Mouse (Mus musculus): ENCODE measurements around the gene Senp8.

The Senp8 gene

GRCm38 (mm10) chr9:59716275-59716898, 34.1 kb downstream of the Senp8 start:
- DNase-seq (ENCODE audit: low read depth, low spot score) = no peak

DNA sequence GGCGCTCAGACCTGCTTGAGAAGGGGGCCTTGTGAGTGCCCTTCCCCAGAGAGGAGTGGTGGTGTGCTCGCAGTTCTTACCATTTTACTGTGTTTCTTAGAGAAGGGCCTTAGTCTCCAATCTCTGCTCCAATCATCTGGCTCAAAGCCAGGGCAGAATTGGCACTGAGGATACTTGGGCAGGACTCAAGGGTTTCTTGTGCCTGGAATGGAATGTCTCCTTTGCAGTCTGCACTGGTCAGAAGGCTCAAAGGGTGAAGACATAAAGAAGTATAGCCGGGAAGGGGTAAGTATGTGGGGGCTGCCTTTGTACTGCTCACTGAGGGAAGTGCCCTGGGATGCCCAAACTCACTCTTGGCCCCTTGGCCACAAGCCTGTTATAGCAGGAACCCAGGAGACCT, 41.3 kb downstream of the Senp8 start:
- no peak for DNase-seq (ENCODE audit: low read depth, low spot score)

DNA sequence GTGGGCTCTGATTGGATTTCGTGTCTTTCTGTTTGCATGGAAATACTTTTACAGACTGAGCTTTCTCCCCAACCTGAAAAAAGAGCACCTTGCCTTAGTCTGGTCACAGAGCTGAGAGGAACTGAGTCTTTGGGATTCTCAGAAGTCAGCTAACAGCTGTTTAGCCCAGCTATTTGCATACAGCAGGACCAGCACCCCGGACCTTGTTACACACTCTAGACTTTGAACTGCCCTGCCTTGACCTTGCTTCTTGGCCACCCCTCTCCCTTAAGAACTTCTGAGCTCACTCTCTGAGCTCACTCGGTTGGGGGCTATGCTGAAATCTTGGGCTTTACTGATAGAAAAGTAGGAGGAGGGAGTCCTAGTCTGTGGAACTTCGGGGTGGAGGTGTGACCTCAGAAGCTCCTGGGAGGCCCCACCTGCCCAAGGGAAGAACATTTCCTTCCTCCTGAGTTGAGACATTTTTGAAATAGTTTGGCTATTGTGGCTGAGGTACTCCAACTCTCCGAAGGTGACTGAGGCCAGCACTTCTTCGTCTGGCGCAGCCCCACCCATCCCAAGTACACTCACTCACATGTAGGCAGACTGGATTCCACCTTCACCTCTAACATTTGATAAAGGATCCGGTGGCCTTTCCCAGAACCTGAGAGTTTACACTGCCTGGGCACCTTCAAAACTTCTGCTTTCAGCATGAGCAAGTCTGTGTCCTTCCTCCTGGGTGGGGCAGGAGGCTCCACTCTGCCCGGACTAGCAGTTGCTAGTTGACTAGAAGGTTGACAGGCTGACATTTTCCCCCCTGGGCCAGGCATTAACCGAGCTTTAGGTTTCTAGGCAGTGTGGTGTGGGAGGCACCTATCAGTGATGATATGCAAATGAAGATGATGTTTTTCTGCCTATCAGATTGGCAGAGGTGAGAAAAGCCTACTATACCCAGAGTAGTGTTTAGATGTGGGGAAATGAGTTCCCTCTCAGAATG, 43.4 kb downstream of the Senp8 start:
- no peak for DNase-seq (ENCODE audit: low read depth, low spot score)

GRCm38 (mm10) chr9:59703099-59703498, 47.4 kb downstream of the Senp8 start:
- DNase-seq (ENCODE audit: low read depth, low spot score) = no peak

DNA sequence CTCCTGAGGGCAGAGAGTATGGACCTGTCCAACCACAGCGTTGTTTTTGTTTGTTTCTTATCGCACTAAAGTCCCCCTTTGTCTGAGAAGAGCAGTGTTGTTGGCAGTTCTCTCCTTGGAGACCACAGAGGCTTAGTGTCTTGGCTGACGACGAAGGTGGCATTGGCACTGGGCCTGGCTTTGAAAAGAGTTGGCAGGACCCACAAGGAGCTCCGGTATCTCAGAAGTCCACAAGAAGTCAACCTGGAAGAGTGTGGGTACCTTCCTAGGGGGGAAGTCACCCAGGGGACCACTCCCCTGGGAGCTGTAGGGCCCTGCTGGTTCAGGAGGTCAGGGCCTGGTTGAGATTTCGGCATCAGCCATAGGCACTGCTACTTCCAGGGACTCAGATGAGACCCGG, 49.4 kb downstream of the Senp8 start:
- DNase-seq (ENCODE audit: low read depth, low spot score) = no peak

- DNase-seq (ENCODE audit: low read depth, low spot score) = no peak
These were observed 54.1 kb downstream of the Senp8 start for GRCm38 (mm10) chr9:59696381-59696780.

DNA sequence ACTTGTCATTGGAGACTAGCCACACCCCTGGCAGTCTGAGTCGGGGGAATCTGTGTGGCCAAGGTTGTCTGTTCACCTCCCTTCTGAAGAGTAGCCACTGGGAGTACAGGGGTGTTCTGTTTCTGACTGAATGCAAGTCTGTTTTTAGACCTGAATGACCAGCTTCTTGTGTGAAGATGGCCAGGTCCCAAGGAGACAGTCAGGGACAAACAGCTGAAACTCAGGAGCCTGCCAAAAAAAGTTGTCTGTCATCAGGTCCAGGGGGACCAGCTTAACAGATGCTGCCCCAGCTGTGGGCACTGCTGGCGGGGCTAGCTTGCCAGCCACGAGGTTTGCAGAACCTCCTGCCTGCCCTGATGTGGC, 55.1 kb downstream of the Senp8 start:
- DNase-seq (ENCODE audit: low read depth, low spot score) = peak; percentile 43

DNA sequence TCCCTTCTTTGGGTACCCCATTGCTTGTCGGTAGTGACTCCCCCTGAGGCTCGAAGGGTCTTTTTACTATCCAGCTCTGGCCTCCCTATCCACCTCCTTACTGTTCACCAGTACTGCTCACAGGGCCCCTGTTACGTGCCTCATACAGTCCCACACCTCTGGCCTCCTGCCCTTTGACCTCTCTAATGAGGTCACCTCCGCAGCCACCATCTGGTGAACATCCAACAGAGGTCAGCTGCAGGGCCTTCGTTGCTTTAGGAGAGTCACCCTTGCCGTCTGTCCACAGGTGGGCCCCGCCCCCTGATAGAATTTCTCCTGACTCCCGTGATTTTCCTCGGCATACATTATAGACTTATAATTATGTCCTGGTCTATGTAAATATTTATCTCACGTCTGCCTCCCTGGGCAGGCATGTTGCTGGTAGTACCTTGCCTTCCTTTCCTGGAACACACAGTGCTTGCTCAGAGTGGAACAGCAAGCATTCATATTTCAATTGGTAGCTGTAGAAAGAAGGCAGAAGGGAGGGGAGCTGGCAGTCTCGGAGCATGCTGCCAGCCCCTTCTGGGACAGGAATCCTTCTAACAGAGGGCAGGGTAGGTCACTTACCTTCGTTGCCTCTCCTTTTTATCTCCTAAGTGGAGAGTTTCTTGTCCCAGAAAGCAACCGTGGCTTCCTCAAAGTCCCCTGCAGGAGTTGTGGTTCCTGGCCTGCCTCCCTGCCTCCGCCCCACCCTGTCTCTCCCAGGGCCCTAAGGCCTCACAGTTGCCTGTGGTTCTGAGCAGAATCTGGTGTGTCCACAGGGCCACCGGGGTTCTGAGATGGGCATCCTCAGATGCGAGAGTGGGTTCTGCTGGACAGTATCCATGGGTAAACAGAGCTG, 55.7 kb downstream of the Senp8 start:
- no peak for DNase-seq (ENCODE audit: low read depth, low spot score)

- peak; percentile 82 for DNase-seq (ENCODE audit: low read depth, low spot score)
These were observed 58.4 kb downstream of the Senp8 start for GRCm38 (mm10) chr9:59692145-59692544.

DNA sequence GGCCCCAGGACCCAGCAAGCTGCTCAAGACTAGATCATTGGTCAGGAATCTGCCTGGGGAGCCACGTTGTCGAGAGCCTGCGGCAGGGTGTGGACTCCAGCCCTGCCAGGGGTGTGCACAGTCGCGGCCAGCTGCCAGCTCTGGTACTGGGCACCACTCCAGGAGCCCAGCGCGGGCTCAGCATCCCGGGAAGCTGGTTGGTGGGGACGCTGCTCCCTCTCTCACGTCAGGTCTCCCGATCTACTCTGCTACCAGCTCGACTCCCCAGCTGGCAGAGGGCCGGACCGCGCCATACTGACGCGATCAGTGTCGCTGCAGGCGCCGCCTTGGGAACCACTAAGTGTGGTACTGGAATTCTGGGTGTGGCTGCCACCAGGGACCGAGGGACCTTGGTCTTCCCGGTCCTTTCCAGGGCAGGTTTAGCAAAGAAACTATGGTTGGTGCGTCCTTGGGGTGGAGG, 58.8 kb downstream of the Senp8 start:
- DNase-seq (ENCODE audit: low read depth, low spot score) = peak; percentile 90

DNA sequence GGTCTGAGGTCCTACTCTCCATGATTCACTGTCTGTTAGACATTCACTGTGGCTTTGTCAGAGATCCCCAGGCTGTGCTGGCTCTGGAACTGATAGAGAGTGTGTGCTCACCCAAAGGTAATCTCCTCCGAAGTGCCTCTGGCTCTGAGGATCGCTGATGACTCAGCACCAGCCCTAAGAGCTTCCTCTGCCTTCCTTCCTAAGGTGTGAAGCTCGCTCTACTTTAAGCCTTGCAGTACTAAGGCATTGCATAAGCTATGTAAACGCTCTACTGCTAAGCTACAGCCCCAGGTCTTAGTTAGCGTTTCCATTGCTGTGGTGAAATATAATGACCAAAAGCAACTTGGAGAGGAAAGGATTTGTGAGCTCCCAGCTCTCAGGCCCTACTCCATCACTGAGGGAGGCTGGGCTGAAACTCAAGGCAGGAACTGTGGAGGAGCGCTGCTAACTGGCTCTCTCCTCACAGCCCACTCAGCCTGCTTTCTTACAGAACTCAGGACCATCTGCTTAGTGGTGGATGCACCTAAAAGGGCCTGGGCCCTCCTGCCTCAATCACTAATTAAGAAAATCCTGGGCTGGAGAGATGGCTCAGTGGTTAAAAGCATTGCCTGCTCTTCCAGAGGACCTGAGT, 63.0 kb downstream of the Senp8 start:
- peak; percentile 94 for DNase-seq (ENCODE audit: low read depth, low spot score)

Data from brain, adult 2 months (tissue).